Mouse (Mus musculus) MEL-GATA-1-ER (cell line): ENCODE data around the gene Rad52.
A peak's percentile ranks its signal among the peaks of the same experiment; 100 is the strongest.

ENCODE experiments used
- DNase-seq: peaks from one replicate; pipeline ENCODE4 v3.0.0-alpha.2; 2012; ENCODE audit warnings: low read depth; ENCODE audit errors: extremely low read depth

Gene Rad52

GRCm38 (mm10) chr6:119902204-119903080 is at the start of gene Rad52:
Rad52 (plus strand) TSS chr6:119902698.
- peak; percentile 89 for DNase-seq

DNA sequence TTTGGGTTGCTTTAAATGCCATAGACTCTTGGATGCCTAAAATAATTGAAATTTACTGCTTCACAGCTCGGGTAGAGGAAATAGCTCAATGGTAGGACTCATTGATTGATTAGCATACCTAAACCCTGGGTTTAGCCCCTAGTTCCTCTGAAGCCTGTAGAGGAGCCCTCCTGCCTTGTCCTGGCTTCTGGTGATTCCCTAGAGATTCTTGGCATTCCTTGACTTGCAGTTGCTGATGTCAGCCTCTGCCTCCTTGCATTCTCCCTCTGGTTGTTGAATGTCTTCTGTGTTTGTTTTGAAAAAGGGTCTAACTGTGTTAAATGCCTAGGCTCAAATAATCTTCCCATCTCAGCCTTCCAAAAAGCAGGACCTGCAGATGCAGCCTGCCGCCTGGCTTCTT is 48.3 kb upstream of the Rad52 start:
- DNase-seq: no peak

DNA sequence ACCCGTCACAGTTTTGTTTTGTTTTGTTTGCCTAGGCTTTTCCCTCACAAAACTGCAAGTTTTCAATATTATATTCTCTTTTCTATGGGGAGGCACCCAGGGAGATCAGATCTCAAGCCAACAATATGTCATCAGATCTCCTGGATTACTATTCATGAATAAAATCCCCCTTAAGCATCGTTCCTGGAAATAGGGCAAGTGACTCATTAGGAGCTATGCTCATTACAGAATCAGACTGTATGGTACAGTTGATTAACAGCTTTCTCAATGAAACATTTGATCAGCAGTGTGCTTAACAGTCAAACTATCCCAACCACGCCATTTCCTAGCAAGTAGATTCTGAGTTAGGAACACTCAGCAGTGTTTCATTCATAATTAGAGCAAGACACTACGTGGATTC is 47.0 kb upstream of the Rad52 start:
- no peak for DNase-seq

DNA sequence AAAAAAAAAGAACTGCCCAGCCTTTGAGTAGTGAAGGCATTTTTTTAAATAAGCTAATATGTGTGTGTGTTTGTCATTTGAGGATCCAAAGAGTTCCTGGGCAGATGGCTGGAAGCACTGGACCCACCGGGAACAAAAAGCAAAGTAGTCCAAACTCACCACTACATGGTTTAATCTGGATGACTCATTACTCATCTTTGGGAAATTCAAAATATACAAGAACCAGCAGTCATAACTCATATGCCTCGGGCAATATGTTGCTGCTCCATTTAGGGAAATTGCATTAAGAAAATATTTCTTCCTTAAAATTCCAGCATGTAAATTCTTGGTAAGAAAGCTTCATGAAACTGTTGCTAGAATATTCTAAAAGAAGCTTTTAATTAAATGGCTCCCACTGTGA is 42.3 kb upstream of the Rad52 start:
- DNase-seq: no peak

DNA sequence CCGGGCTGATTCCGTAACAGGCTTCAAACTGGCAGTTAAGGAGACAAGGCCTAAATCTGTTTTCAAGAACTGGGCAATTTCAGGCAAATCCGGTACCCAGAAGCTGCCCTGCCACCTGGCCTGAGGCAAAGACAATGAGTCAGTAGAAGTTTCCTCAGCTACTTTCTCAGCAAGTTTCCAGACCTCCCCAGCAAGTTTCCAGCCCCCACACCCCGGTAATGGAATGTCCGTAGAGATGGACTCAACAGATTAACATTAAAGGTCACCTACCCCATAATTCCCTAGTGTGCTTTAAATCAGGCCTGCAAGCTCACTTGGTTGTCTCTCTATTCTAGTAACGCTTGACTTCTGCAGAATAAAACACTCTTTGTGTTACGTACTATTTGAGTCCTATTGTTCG is 41.0 kb upstream of the Rad52 start:
- DNase-seq: no peak

DNA sequence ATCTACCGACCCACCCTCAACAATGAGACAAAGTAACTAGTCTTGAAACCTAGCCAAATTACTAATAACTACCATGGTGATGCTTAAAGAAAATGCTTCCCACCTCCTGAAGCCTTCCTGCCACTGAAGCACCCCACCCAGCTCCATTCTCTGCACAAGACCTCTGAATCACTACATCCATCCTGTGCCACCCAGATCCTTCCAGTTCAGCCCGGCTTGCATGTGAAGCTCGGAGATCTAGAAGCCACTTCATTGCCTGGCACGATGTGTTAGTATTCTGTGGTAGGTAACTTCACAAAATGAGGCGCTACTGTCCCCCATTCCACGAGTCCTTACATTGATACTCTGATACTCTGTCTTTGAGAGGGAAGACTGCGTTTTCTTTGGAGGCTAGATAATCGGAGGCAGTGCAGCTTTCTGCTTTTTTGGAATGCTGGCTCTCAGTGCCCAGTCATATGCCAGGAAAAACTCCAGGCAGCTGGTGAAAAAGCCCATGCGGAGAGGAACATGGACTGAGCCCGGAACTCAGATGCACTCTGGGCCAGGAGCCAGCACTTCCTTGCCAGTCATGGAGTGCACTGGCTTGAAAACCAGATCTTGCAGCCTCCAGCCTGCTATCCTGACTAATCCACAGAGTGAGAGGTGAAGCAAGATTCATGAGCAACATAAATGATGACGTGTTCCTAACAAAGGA is 38.0 kb upstream of the Rad52 start:
- no peak for DNase-seq

- no peak for DNase-seq
Observed at GRCm38 (mm10) chr6:119883151-119883550, 19.3 kb upstream of the Rad52 start.

GRCm38 (mm10) chr6:119892711-119893110 is 9.8 kb upstream of the Rad52 start:
- no peak for DNase-seq

- DNase-seq: no peak
Observed at GRCm38 (mm10) chr6:119903081-119903789, 737 bp downstream of the Rad52 start.

- DNase-seq: no peak
Observed at GRCm38 (mm10) chr6:119905461-119905860, 3.0 kb downstream of the Rad52 start.

- DNase-seq: no peak
Observed at GRCm38 (mm10) chr6:119912046-119912445, 9.5 kb downstream of the Rad52 start.

- DNase-seq: no peak
Observed at GRCm38 (mm10) chr6:119915710-119916109, 13.2 kb downstream of the Rad52 start.

- DNase-seq: no peak
Observed at GRCm38 (mm10) chr6:119918561-119919181, 16.2 kb downstream of the Rad52 start.

DNA sequence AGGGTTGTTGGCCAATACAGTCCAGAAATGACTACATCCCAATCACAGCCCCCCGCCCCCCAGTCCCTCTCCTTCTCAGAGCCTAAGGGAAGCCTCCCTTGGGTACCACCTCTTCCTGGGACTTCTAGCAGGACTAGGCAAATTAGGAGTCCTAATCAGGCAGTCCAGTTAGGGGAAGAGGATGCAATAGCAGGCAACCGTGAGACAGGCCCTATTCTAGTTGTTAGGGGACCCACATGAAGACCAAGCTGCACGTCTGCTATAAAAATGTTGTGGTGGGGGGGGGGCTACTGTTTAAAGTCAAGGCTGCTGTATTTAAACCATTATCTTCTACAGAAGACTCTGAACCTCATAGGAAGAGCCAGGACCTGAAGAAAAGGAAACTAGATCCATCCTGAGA is 19.6 kb downstream of the Rad52 start:
- DNase-seq: no peak

- DNase-seq: no peak
Observed at GRCm38 (mm10) chr6:119922544-119922943, 20.0 kb downstream of the Rad52 start.

- DNase-seq: no peak
Observed at GRCm38 (mm10) chr6:119924235-119925005, 21.9 kb downstream of the Rad52 start.
